Mouse (Mus musculus) spleen, adult 2 months (tissue): ENCODE data around the gene Col4a3bp. TPM values are rescaled to one million over a fixed set of nuclear protein-coding genes. Genes with fewer than 3 reads are reported as not detected.

Source experiments
- DNase-seq, 2 experiments: peaks; one replicate each; pipeline versions ENCODE4 v3.0.0 to v3.0.0-alpha.2; 2012 to 2021; ENCODE audit warnings: low spot score in 2 of 2, low read depth in 1 of 2
- H3K27ac ChIP-seq: fragments of 200-500 bp; 2 replicates; pipeline ENCODE4 v1.5.1; 2012; ENCODE audit warnings: low read length, inconsistent platforms; ENCODE audit not compliant: insufficient read depth
- H3K27me3 ChIP-seq: fragments of 200-500 bp; 2 replicates; pipeline ENCODE4 v1.6.1; 2012; ENCODE audit warnings: mild to moderate bottlenecking, moderate library complexity, low read length, inconsistent platforms; ENCODE audit not compliant: control insufficient read depth, insufficient read depth
- H3K36me3 ChIP-seq: fragments of 200-500 bp; 2 replicates; pipeline ENCODE4 v1.6.1; 2012; ENCODE audit warnings: mild to moderate bottlenecking, low read length, inconsistent platforms; ENCODE audit not compliant: control insufficient read depth, insufficient read depth
- H3K4me1 ChIP-seq: fragments of 200-500 bp; 2 replicates; pipeline ENCODE4 v1.6.1; 2011; ENCODE audit warnings: inconsistent platforms; ENCODE audit not compliant: control insufficient read depth, insufficient read depth, insufficient read length
- H3K4me3 ChIP-seq: fragments of 200-500 bp; 2 replicates; pipeline ENCODE4 v1.5.1; 2011; ENCODE audit warnings: mild to moderate bottlenecking, inconsistent platforms; ENCODE audit not compliant: insufficient read depth, insufficient read length; ENCODE audit errors: extremely low read depth
- CTCF ChIP-seq: fragments of 200-500 bp; IDR thresholded peaks from 2 replicates; pipeline ENCODE4 v1.5.1; 2011; ENCODE audit warnings: mild to moderate bottlenecking, inconsistent platforms; ENCODE audit not compliant: insufficient read depth, insufficient read length, insufficient replicate concordance; ENCODE audit errors: extremely low read depth
- POLR2A ChIP-seq: fragments of 200-500 bp; IDR thresholded peaks from 2 replicates; pipeline ENCODE4 v1.6.1; 2011; ENCODE audit warnings: low read depth, low read length, inconsistent platforms
- WGBS: fragments of 180-500 bp; shearing (Covaris S2); methylation state at CpG from one replicate; pipeline ENCODE4 v1.1.7; 2018; 5-methylcytosine and 5-hydroxymethylcytosine counted together
- polyA plus RNA-seq: library from polyadenylated mRNA; depleted of rRNA; stranded (reverse); fragments of >200 nt; gene quantifications from 2 replicates; pipeline ENCODE4 v1.2.3, GENCODE M21; 2012

The Col4a3bp gene
- polyA plus RNA-seq, 1 experiment, result 9.5 TPM

GRCm38 (mm10) chr13:96579979-96580378, 37.6 kb downstream of the Col4a3bp start:
- TF ChIP-seq CTCF (no peak), POLR2A (no peak)
- peaks cover 1% of the 10 kb centered on the region; the same call in 1 of the 2 replicates for H3K36me3 ChIP-seq
- 78% methylated on average over 1 of the region's 1 CpGs for WGBS

GRCm38 (mm10) chr13:96584201-96584600, 41.8 kb downstream of the Col4a3bp start:
- 91% methylated on average over 2 of the region's 2 CpGs for WGBS
- no peak overlapping the region for H3K4me3 ChIP-seq

More at GRCm38 (mm10) chr13:96579979-96580378, 37.6 kb downstream of the Col4a3bp start:
- Histone ChIP-seq H3K27me3 (no peaks in the 10 kb centered on the region), H3K4me3 (no peak overlapping the region), H3K4me1 (peaks cover 2% of the 10 kb centered on the region; the same call in 1 of the 2 replicates), H3K27ac (no peak overlapping the region)
- no peak for DNase-seq

GRCm38 (mm10) chr13:96586540-96586939, 44.1 kb downstream of the Col4a3bp start:
- Histone ChIP-seq H3K4me1 (no peaks in the 10 kb centered on the region), H3K36me3 (peaks cover 1% of the 10 kb centered on the region; the same call in 1 of the 2 replicates), H3K27me3 (no peaks in the 10 kb centered on the region), H3K4me3 (no peak overlapping the region), H3K27ac (no peak overlapping the region)
- 75% methylated on average over 5 of the region's 5 CpGs for WGBS
- TF ChIP-seq CTCF (no peak), POLR2A (no peak)
- DNase-seq, result no peak

More at GRCm38 (mm10) chr13:96584201-96584600, 41.8 kb downstream of the Col4a3bp start:
- no peaks in the 10 kb centered on the region for H3K4me1 ChIP-seq
- TF ChIP-seq POLR2A, result no peak
- no peak for TF ChIP-seq CTCF
- peaks cover 1% of the 10 kb centered on the region; the same call in 1 of the 2 replicates for H3K36me3 ChIP-seq
- no peaks in the 10 kb centered on the region for H3K27me3 ChIP-seq
- DNase-seq, result no peak
- H3K27ac ChIP-seq, result no peak overlapping the region

- Histone ChIP-seq H3K4me3 (no peak overlapping the region), H3K4me1 (no peaks in the 10 kb centered on the region), H3K27ac (no peak overlapping the region), H3K36me3 (peaks cover 1% of the 10 kb centered on the region; the same call in 1 of the 2 replicates), H3K27me3 (no peaks in the 10 kb centered on the region)
- WGBS, result 98% methylated on average over 1 of the region's 1 CpGs
- TF ChIP-seq CTCF (no peak), POLR2A (no peak)
- no peak for DNase-seq
Measured at GRCm38 (mm10) chr13:96588642-96589041, 46.2 kb downstream of the Col4a3bp start.

GRCm38 (mm10) chr13:96593621-96594020, 51.2 kb downstream of the Col4a3bp start:
- H3K4me3 ChIP-seq, result no peak overlapping the region
- H3K27me3 ChIP-seq, result no peaks in the 10 kb centered on the region
- H3K27ac ChIP-seq, result no peak overlapping the region
- H3K4me1 ChIP-seq, result no peaks in the 10 kb centered on the region
- peak in 1 of 2 experiments; percentile 7 for DNase-seq
- 0 out of 2 replicates have a peak, but pooled peaks cover 1% of the 10 kb centered on the region for H3K36me3 ChIP-seq
- WGBS, result 2% methylated on average over 1 of the region's 1 CpGs
- 0 out of 2 replicates have a peak, but pooled peaks have one; percentile 10 for TF ChIP-seq CTCF
- no peak for TF ChIP-seq POLR2A

GRCm38 (mm10) chr13:96594070-96594469, 51.7 kb downstream of the Col4a3bp start:
- H3K4me1 ChIP-seq, result no peaks in the 10 kb centered on the region
- no peaks in the 10 kb centered on the region for H3K27me3 ChIP-seq
- H3K4me3 ChIP-seq, result no peak overlapping the region
- TF ChIP-seq POLR2A, result no peak
- no peak for TF ChIP-seq CTCF
- WGBS, result 94% methylated on average over 4 of the region's 4 CpGs
- peaks cover 5% of the 10 kb centered on the region for H3K36me3 ChIP-seq
- DNase-seq, result no peak
- no peak overlapping the region for H3K27ac ChIP-seq

- Histone ChIP-seq H3K4me3 (no peak overlapping the region), H3K36me3 (peaks cover 16% of the 10 kb centered on the region), H3K27me3 (no peaks in the 10 kb centered on the region), H3K4me1 (no peaks in the 10 kb centered on the region), H3K27ac (no peak overlapping the region)
- TF ChIP-seq CTCF (no peak), POLR2A (no peak)
- no peak for DNase-seq
- WGBS, result 96% methylated on average over 9 of the region's 9 CpGs
Measured at GRCm38 (mm10) chr13:96599182-96599581, 56.8 kb downstream of the Col4a3bp start.
